Mouse (Mus musculus): ENCODE results near the gene Tenm2.

Tenm2 gene

DNA sequence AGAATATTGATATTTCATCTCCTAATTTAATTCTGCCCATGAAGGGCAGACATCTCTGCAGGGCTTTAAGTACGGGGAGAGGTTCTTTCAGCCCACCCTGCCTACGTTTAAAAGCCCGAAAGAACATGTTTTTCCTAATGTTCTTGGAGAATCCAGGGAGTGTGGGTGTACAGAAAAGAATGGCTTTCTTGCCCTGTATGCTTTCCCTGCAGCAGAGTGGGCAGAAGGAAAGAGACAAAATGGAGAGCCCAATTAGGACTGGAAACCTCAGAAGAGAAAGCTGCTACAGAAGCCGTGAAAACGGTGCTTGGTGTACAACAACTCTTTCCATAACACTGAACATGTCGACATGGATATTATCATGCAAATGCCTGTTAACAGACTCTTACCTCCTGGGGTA is 777.3 kb downstream of the Tenm2 start:
- DNase-seq: no peak

DNA sequence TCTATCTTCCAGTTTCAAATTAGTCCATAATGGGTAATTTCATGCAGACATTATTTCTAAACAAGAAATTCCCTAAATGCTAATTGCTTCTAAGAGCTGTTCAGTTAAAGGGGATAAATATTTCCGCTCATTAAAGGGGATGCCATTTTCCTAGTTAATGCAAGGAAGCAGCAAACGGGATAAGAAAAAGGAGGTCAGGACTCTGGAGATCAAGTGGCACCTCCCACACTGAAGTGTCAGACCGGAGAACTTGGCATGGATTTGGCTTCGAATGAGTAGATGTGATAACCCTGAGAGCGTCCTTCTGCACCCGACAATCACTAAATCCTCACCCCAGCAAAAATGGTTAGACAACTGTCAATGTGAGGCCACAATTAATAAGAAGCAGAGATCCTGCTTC is 781.7 kb downstream of the Tenm2 start:
- no peak for DNase-seq

DNA sequence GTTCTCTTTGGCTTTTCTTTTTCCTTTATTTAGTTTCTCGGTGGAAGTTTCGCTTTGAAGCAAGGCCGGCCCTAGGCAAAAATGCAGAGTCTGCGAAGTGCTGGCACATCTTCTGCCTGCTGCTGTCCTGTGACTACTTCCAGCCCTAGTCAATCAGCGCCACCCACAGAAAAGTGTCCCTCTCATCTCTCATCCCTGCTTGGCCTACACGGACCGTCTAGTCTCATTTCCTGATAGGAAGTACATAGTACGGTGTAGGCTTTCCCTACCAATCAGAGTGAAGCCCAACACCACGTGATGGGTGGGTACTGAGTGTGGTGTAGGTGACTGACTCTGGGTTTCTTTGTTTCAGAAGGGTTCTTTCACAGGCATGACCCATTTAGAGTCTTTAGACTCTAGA is 783.3 kb downstream of the Tenm2 start:
- DNase-seq: peak; percentile 32

DNA sequence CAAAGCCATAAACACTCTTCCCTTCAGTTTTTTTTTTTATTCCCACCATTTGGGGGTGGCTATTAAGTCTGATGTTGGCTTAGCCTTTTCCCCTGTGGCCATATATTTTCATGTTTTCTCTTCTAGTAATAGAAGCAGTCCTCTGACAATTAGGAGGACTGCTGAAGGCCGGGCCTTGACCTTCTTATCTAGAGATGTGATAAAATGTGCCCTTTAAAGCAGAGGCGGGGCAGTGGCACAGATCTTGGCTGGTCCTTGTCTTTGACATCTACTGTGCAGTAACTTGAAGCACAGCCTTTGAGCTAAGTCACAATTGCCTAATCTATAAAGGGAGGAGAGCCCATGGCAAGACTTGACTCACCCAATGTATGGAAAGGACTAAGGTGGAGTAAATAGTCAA is 789.4 kb downstream of the Tenm2 start:
- no peak for DNase-seq

DNA sequence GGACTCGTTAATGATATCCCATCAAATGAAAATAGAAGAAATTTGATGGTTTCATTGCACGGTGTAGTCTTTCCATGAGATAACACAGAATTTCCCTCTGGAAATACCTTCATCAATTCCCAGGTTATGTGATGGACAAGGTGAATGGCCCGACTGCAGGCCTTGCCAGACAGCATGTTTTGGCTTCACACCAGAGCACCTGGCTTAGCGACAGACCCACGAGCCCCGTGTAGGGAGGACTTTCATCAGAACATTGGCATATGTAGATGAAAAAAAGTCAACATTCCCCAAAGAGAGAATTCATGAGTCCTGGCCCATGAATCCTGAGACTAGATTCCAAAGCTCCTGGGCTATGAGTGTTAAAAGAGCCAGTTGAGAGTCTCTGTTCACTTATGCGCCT is 791.9 kb downstream of the Tenm2 start:
- no peak for DNase-seq

DNA sequence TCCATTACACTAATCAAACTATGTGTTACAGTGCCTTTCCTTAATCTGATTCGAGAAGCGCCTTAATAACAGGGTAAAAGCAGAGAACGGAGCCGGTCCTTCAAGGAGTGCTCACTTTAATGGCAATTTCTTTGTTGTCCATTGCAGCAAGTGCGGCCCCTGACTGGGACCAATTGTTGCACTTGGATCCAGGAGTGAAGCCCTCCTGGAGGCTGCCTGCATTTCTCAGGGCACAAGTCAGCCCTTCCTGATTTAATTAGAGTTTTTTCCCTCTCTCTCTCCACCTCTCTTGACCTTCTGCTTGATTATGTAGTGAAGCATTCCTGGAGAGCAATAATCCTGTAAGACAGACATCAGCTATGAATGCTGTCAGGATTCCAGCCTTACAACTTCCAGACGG is 794.0 kb downstream of the Tenm2 start:
- DNase-seq: no peak

DNA sequence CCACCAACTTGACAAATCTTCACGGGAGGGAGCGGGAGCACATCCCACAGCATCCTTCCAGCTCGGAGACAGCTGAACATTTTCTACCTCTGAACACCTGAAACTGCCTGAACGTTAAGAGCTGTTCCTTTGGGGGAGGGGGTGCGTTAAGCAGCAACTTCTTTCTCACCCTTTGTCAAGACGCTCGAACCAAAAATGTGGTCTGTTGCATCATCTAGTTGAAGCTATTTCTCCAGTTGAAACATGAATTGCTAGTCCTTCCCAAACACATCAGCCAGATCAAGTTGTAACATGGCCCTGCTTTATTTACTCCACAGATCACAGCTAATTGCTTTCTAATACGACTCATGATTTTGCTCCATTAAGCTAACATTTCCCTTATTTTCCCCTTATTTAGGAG is 799.5 kb downstream of the Tenm2 start:
- no peak for DNase-seq

DNA sequence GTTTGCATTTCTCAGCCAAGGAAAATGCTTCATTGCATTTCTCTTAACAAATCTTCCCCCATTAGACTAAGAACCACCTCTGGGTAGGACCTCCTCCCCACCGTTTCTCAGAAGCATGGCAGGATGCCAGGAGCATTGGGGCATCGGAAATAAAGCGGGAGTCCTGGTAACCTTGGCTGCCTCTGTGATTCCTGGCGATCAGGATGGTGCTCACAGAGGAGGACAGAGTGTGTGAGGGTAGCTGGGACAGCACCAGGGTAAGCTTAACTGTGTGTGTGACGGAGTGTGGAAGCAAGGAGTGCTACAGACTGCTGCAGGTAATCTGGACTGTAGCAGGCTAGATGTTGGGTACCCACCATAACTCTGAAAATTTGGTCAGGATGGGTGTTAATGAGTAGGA is 806.8 kb downstream of the Tenm2 start:
- no peak for DNase-seq

DNA sequence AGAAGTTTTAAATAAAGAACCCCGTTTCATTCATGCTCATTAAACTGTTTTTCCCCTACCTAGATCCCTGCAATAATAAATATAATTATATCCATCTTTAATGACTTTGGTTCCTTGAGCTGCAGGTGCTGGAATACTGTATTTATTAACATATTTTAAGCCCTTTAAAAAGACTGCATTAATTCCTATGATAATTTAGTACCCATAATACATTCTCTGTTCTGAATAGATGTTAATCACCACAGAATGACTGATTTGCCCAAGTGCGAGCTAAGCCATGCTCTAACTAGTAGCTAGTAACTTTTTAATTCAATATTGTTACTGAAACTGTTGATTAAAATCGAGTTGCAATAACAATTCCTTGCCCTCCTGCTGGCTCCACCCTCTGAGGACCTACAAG is 810.8 kb downstream of the Tenm2 start:
- DNase-seq: no peak

DNA sequence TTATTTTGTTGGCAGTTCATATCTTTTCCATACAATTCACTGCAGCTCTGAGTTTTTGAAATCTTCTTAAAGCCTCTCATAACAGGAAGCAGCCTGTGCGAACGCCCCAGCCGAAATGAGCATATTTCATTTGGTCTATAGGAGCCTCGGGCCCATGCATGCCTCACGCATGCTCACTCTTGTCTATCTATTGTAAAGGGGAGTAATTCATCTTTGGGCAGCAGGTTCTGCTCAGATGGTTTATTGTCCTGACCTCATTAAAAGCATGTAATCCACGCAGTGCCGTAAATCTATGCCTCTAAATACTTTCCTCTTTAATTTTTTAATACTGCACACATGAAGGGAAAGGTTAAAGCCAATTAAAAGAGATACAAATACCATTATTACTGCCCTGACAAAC is 815.7 kb downstream of the Tenm2 start:
- DNase-seq: no peak

DNA sequence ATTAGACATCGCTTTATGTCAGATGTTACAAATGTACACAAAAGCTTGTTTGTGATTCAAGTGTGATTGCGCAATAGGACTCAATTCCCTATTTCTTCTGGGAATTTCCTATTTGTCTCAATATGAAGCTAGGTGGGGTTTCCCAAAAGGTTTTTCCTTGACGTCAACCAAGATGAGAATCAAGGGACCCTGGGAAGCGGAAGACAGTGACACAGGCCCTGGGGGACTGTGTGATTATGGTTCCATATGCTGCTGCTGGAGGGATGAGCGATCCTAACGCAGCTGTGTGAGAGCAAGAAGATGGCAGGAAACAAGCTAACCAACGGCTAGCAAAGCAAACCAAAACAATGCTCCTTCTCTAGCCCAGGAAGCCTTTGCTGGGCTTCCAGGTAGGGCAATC is 820.5 kb downstream of the Tenm2 start:
- no peak for DNase-seq

DNA sequence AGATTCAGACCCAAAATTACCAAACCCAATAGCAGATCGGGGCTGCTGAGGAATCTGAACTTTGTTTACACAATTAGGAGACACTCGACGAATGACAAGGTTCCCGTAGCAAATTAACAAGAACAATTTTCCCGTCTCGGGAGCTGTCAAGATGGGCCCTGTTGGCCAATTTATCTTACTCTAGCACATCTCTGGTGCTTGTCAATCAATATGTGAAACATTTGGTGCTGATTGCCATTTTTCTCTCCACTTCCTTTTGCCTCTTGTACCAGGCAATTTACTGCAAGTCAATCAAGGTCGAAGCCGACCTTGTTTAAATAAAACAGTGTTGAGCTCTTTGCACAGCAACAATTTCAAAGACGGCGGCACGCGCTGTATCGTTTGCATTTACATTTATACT is 824.9 kb downstream of the Tenm2 start:
- DNase-seq: no peak

DNA sequence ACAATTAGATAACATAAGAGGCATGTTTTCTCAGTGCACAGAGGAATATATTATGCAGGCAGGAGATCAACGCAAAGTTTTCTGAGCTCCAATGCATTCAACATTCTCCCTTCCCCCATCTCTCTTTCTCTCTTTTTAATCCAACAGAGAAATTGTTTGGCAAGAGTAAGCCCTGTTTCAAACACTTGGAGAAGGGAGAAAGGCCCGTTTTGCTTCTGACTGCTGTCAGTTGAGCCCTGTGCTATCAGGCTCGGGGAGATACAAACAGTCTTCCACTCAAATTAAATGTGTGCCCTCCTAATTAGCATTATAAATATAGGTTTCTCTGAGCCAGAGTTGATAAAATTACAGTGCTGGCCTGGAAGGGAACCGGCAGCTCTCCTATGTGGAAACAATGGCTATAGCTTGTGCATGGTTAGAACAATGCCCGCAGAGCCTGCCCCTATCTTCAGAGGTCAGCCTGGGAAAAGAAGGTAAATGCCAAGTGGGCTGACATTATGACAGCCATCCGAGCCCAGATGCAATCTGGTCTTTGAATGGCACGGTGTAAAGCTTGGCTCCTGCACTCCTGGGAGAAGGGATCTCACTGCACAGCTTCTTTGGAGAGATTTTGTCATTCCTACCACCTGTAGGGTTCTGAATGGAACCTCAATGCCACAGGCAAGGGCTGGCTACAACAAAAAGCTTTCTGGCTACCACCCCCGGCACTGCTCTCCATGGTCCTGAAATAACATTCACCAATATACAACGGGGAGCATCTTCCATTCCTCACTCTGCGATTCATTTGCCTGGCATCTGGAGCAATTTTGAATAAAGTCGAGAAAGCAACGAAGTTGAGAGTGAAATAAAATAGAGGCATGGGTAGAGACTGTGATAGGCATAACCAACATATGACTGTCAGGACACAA is 839.7 kb downstream of the Tenm2 start:
- no peak for DNase-seq

DNA sequence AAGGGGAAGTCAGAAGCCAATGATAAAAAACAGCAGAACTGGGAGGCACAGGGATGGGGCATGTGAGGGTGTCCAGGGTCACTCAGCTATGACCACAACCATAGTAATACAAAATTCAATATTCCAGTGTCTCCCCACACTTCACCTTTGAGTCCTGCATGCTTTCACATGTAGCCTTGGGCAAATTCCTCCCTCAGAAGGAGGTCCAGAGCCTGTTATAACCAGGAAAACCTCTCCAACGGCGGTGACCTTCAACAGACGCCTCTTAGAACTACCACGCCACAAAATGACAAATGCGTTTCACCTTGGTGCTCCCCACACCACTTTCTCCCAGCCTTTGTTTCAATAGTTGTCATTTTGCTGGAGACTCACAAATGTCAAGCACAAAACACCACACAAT is 851.1 kb downstream of the Tenm2 start:
- no peak for DNase-seq

DNA sequence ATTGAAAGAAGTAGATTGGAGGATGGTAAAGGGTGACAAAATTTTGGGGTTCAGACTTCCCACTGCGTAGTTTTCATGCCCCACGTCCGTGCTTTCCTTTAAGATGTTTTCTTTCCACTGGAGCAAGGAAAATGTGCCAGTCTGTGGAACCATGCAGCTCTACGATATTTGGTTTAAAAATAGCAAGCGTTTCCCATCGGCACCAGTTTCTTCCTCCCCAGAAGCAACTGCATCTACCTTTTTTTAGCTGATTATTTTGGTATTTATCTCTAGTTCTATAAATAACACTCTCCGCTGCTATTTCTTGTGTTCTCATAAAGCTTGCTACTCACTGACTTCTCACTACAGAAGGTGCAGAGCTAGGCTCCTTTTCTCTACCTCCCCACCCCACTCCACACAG is 864.0 kb downstream of the Tenm2 start:
- DNase-seq: no peak

DNA sequence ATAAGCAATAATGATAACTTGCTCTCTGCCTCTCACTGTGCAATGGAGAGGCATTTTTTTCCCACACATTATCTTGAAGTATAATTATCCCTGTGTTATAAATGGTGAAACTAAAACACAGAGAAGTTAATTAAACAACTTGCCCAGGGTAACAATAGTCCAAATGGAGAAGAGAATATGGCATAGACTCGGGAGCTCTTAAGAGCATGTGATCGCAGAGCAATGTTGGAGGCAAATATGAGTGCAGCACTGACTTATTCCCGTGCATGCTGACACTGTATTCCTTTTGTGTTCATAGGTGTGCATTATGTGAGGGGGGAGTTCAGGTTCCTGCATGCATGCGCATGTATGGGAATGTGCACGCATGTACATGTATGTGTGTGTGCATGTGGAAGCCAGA is 870.7 kb downstream of the Tenm2 start:
- DNase-seq: no peak

DNA sequence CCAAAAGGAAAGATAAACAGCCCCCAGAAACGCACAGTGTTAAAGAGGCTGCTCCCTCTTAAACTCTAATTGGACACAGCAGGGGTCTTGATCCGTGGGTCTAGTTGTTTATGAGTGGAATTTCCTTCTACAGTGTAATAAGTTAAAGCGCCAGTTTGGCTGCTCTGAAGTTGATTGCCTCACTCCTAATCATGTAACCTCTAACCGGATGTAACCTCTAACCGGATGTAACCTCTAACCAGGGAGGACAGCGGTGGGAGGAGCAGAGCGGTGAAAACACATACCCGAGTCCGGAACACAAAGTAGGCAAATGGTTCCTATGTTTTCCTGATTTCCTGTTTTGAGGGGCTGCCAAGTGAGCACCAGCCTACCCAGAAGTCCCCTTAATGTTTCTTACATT is 871.3 kb downstream of the Tenm2 start:
- no peak for DNase-seq

DNA sequence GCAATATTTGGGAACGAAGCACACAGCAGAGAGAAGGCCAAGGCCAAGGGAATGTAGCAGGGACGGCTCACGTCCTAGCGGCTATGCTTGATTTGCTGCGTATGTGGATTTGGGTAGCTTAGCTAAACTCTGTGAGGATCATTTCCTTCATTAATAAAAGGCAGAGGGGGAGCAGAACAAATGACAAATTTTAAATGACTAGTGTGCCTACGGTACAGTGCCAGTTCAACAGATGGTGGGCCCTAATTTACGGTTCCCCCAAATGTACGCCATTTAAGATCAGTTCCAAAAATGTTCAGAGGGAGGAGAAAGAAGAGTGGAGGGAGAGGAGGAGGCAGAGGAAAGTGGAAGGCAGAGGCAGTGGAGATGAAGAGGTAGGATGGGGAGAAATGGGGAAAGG is 873.2 kb downstream of the Tenm2 start:
- no peak for DNase-seq

DNA sequence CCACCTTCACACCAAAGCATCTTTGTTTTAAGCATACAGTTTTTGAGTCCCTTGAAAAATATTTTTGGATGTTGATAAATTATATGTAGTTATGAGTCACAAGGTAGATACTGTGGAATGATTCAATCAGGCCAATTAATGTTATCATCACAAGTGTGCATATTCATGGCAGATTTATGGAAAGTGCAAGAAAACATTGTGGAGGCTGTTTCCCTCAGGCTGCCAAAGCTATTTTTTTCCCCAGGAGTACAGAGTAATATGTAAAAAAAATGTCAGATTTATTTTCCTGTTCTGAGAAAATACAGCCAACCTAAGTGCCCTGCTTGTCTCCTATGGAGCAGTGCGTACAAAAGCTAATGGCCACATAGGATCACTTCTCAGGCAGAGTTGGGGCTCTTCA is 882.5 kb downstream of the Tenm2 start:
- DNase-seq: no peak

DNA sequence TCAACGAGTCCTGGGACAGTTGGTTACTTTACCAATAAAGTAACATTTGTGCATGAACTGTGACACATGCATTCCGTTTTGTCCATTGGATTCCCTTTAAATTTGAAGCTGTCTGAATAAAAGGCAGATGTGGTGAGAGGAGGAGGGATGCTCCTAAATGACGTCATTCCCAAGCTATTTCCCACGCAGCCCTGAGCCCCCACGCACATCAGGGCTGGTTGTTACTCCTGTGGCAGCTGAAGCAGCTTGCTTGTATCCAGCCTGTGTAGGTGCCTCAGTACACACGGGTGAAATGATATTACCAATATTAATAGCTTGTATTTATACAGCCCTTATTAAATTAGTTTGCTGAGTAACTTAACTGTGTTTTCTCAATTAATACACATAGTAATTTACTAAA is 884.0 kb downstream of the Tenm2 start:
- DNase-seq: no peak

DNA sequence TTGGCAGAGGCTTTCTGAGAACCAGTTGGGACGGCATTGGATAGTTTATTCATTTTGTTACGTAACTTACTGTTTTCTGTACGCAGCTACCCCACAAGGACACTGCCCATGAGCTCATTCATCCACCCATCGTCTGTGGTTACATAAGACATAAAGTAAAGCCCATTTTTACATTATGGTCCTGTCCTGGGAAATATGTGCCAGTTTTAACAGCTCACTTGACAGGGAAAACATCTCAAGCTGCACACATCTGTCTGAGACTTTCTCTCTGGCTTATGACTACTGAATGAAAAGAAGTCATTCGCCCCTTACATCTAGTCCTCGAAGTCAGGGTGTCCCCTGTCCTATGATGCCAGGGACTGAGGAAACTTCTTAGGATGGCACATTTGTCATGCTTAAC is 884.4 kb downstream of the Tenm2 start:
- DNase-seq: no peak

DNA sequence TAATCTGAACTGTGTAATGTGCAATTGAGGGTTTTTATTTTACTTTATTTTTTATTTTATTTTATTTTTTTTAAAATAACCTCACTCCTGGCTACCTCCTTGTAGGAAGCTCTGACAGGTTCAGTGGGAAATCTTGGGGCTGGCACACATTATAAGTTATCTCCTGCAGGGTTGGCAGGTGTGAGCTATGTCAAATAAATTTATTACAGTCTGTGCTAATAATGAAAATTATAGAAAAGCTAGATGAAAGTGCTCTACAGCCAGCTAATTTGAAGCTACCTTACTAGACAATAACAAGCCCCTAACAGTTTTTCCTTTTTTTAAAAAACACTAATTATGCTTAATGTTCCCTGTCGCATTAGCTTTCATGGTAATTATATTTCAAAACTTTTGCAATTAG is 885.5 kb downstream of the Tenm2 start:
- no peak for DNase-seq

DNA sequence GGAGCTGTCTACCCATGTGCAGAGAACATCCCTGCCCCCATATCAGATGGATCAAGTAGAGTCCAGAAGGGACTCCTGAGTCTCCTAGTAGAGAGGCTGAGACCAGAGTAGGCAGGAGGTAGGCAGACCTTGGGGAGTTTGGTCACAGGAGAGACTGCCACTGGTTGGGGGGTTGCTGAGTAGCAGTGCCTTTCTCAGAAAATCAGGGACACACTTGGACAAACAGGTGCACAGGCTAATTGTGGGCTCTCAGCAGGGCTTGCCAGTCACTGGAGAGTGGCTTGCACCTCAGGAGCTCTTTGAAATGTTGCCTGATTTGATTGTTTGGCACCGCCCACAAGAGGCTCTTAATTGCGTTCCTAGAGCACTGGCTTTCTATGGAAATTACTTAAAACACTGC is 885.9 kb downstream of the Tenm2 start:
- DNase-seq: no peak

DNA sequence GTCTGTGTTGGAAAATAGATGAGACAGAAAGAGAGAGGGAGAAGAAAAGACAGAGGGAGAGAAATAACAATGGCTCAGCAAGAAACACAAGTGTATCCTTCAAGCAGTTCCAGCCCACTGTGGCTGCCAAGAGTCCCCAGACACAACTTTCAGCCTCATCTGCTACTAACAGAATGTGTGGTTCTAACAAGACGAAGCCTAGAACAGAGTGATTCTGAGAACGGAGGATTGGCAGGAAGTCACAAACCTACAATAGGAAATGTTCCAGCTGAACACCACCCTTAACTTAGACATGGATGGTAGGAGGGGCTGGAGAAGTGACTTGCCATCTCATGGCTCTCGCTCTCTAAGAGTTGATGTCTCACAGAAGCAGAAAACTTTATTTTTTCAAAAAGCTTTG is 894.0 kb downstream of the Tenm2 start:
- no peak for DNase-seq

DNA sequence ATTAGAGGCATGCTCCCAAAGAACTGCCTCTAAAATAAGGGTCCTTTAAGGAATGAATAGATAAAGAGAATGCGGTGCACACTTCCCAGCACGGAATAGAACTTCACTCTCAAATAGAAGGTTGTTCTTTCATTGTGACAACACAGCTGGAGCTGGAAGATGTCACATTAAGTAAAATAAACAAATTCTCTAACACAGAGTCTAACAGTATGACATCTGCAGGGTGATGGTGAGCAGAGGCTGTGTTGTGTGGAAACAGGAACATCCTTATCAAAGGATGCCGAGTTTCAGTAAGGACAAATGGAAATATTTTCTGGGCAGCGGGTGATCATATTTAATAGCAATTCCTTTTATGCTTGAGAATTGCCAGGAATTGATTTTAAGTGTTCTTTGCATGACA is 897.3 kb downstream of the Tenm2 start:
- DNase-seq: no peak

Data from lung, postnatal 10 days (tissue).